Mouse (Mus musculus) subcutaneous adipose tissue, adult 2 months (tissue): Measurements from ENCODE around the gene Actg1. TPM values are rescaled to one million over a fixed set of nuclear protein-coding genes. Genes with fewer than 3 reads are reported as not detected.

Source experiments
- polyA plus RNA-seq: library from polyadenylated mRNA; depleted of rRNA; stranded (reverse); fragments of >200 nt; gene quantifications from 2 replicates; pipeline ENCODE4 v1.2.3, GENCODE M21; 2012; ENCODE audit warnings: low replicate concordance; rRNA removed

Actg1 gene
- polyA plus RNA-seq, result 1,196 and 1,314 TPM in 2 replicates

DNA sequence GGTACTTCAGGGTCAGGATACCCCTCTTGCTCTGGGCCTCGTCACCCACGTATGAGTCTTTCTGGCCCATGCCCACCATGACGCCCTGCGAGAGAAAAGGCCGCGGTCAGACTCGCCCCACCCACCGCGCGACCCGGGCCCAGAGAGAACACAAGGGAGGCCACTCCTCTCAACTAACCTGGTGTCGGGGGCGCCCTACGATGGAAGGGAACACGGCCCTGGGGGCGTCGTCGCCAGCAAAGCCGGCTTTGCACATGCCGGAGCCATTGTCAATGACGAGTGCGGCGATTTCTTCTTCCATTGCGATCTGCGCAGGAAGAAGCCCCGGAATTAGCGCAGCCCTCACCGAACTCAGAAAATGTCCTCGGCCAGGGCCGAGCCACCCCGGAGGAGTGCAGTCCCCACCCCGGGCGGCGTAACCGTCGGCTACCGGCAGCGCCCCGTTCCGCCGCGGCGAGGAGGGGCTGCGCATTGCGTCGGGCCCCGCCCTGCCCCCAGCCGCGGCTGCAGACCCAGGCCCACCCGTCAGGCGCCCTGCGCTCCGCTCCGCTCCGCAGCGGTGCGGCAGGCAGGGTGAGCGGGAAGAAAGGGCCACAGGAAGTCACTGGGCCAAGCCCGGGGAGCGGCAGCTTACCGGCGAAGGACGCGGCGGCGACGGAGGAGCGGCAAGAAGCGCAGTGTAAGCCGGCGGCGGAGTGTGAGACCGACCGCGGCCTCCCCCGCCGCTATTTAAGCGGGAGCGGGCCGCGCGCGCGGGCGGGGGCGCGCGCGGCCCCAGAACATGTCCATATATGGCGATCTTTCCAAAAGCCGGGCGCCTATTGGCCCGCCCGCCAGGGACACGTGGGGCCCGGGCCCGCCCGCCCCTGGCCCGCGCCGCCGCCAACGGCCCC, at the start of gene Actg1:
TSS of gene Actg1 (minus strand) at position 752 of the 893 bp plus-strand sequence.

DNA sequence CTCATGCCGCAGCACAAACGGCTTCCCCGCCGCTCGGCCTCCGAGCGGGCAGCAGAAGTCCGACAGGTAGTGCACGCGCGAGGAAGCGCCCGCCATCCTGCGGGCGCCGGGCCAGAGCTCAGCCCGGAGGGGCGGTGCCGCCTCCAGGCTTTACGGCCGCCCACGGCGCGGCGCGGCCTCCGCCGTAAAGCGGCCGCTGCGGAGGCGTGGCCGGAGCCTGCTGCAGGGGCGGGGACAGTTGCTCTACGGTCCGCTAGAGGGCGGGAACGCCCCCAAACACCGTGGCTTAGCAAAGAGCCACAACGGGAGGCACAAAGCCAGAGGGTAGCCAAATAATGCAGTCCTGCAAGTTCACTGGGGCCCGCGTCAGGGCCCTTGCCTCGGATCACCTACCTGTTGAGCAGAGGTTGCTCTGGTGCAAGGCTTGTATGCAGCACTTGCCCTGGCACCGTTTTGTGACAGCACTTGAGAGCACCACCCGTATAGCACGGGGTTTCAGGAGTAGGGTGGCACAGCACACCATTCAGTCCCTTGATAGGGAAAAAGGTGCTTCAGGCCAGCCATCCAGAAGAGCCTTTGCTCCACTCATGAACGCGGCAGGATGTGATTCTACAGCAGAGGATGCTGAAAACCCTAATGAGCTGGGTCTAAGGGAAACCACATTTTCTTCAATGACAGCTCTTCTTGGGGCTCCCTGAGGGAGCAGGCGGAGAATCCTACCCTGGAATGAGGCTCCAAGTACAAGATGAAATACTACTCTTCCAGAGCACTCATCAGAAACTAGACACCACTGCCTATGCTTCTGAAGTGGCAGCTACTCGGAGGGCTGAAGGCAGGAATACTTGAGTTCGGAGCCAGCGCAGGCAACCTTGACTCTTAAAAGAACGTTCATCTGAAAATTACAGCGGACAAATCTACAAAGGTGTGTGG, 30.5 kb upstream of the Actg1 start, which contains the start of gene Faap100:
TSS of gene Faap100 (minus strand) at position 154 of the 930 bp plus-strand sequence.

DNA sequence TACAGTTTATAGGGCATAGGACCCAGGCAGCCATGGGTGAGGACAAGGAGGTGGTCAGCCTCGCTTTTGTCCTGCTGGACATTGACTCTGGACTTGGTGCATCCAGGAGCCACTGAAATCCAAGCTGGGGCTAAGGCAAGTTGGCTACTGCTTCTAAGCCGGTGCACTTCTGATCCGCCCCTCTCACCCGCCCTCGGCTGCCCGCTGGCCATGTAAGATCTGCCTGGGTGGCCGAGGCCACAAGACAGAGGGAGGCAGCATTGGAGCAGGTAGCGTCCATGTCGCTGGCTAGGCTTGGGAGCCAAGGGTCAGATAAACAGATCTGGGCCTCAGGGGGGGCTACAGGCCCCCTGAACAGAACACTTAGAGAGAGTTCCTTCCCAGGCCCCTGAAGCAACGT, 13.0 kb upstream of the Actg1 start, which contains the start of gene Fscn2:
TSS of gene Fscn2 (plus strand) at position 240 of the 400 bp plus-strand sequence.

Other genes starting within 250 kb of the Actg1 start
- 32.4 and 44.0 TPM in 2 replicates for gene Tepsin, start 249.8 kb downstream of the Actg1 start, polyA plus RNA-seq
- 32.3 and 38.0 TPM in 2 replicates for gene Ndufaf8, start 249.6 kb downstream of the Actg1 start, polyA plus RNA-seq
- 197 and 248 TPM in 2 replicates for gene Slc38a10, start 197.2 kb downstream of the Actg1 start, polyA plus RNA-seq
- 11.1 and 14.7 TPM in 2 replicates for gene Bahcc1, start 115.6 kb downstream of the Actg1 start, polyA plus RNA-seq
- not detected in 2 replicates for gene Fscn2, start 13.0 kb upstream of the Actg1 start, polyA plus RNA-seq
- gene Faap100, start 30.2 kb upstream of the Actg1 start, polyA plus RNA-seq, result 33.9 and 79.5 TPM in 2 replicates
- 67.6 and 68.3 TPM in 2 replicates for gene Nploc4, start 89.2 kb upstream of the Actg1 start, polyA plus RNA-seq
- gene Tspan10, start 94.1 kb upstream of the Actg1 start, polyA plus RNA-seq, result 0.09 TPM in 1 of 2 replicates, not detected in the other
- gene Pde6g, start 105.0 kb upstream of the Actg1 start, polyA plus RNA-seq, result 0.70 and 1.1 TPM in 2 replicates
- 27.4 and 32.4 TPM in 2 replicates for gene Oxld1, start 109.5 kb upstream of the Actg1 start, polyA plus RNA-seq
- gene Ccdc137, start 109.6 kb upstream of the Actg1 start, polyA plus RNA-seq, result 15.0 and 26.0 TPM in 2 replicates
- 29.0 and 40.5 TPM in 2 replicates for gene Arl16, start 119.1 kb upstream of the Actg1 start, polyA plus RNA-seq
- gene Mrpl12, start 136.1 kb upstream of the Actg1 start, polyA plus RNA-seq, result 108 and 111 TPM in 2 replicates
- 651 and 925 TPM in 2 replicates for gene Slc25a10, start 143.3 kb upstream of the Actg1 start, polyA plus RNA-seq
- gene Gcgr, start 182.2 kb upstream of the Actg1 start, polyA plus RNA-seq, result 1.3 and 3.8 TPM in 2 replicates
- 157 and 174 TPM in 2 replicates for gene Mcrip1, start 201.2 kb upstream of the Actg1 start, polyA plus RNA-seq
- gene Ppp1r27, start 202.6 kb upstream of the Actg1 start, polyA plus RNA-seq, result not detected in 2 replicates
- gene P4hb, start 224.7 kb upstream of the Actg1 start, polyA plus RNA-seq, result 212 and 315 TPM in 2 replicates
- gene Arhgdia, start 233.1 kb upstream of the Actg1 start, polyA plus RNA-seq, result 706 and 742 TPM in 2 replicates
- gene Alyref, start 249.8 kb upstream of the Actg1 start, polyA plus RNA-seq, result 26.4 and 41.1 TPM in 2 replicates
- gene Anapc11, start 249.9 kb upstream of the Actg1 start, polyA plus RNA-seq, result 102 and 121 TPM in 2 replicates